Mouse (Mus musculus) CH12F3 (cell line): Measurements from ENCODE around the gene Papolb.

Experiments
- in situ Hi-C: fragments of 300-500 bp; cut with MboI; formaldehyde crosslinking; loops from 2 replicates; pipeline ENCODE4 v1.14.3; 2020; ENCODE audit warnings: low sequenced_read_pairs

Papolb gene

GRCm38 (mm10) chr5:142520360-142520759, 9.5 kb downstream of the Papolb start:
- in situ Hi-C loops: no loop called here

DNA sequence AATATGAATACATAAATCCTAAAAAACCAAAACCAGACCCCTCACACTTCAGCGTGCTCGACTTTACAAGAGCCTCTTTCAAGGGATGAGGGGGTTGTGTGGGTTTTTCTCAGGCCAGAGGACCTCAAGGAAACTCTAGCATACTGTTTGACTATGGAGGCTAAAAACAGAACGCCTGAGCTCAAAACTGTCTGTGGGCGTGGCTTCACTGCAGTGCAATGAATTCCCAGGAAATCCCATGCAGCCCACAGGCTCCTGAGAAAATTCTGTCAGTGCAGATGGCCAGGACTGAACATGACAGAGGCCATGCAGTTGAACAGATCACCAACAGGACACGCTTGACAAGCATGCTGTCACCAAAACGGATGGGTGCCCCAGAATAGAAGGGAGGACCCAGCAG, 10.9 kb downstream of the Papolb start:
- in situ Hi-C loops: no loop called here

GRCm38 (mm10) chr5:142512112-142512511, 17.8 kb downstream of the Papolb start:
- in situ Hi-C loops: no loop called here

GRCm38 (mm10) chr5:142510061-142510414, 19.8 kb downstream of the Papolb start:
- in situ Hi-C loops: no loop called here

DNA sequence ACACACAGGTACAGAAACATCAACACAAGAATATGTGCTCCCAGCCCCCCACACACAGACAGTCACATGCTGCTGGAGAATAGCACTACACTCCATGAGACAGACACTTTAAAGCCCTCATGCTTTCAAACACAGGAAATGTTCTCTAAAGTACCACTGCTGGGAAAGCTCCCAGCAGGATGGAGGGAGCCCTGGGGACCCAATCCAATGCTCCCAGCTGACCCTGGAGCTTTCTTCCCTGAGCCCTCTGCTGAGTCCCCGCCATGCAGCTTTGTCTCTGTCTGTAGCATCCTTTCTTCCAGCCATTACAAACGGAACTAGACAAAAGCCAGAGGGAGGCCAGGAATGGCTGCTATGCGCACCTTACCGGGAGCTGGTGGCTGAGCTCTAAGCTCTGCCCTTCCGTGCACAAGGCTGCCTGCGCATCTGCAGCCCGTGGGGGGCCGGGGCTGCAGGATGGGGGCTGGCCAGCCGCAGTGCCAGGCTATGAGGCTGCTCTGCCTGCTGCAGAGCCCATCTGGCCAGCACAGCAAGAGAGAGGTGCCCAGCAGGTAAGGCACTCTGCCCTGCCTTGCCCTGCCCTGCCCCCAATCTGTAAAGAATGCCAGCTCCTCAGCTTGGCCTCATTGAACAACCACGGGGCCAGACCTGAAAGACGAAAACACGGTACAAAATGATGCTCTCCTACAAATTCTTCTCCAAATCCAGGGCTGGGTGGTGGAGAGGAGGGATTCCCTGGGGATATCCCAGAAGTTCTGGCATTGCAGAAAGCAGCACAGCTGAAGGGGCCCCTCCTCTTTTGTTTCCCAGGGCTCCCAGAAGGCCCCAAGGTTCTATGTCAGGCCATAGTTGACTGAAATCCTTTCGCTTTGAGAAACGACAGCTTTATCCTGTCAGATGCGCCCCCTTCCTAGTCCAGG, 20.5 kb downstream of the Papolb start:
- in situ Hi-C loops: no loop called here

DNA sequence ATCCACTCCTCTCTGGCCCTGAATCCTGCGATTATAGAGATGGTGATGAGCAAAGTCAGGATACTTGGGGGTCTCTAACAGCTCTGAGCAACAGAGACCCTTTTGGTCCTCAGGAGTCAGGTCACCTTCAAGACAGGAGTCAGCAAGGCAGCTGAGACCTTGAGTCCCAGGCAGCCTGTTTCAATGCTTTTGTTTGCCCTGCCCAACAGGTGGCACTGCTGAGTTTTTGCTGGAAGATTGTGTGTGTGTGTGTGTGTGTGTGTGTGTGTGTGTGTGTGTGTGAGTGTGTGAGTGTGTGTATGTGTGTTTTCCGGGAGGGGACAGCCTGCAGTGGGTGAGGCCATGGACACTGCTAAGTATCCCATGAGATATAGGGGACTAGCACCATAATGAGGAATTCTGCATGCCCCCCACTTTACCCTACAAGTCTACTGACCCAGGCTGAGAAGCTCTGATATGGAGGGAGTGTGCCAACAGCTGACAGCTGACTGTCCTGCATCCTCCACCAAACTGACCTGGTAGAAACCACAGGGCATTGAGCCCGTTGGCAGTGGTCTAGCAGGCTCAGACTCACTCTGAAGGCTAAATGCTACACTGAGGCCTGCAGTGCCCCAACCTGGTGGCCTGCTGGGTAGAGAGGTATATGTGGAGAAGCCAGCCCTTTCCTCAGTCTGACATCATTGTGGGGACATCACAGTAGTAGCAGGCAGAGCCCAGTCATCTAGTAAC, 24.0 kb downstream of the Papolb start:
- in situ Hi-C loops: no loop called here

DNA sequence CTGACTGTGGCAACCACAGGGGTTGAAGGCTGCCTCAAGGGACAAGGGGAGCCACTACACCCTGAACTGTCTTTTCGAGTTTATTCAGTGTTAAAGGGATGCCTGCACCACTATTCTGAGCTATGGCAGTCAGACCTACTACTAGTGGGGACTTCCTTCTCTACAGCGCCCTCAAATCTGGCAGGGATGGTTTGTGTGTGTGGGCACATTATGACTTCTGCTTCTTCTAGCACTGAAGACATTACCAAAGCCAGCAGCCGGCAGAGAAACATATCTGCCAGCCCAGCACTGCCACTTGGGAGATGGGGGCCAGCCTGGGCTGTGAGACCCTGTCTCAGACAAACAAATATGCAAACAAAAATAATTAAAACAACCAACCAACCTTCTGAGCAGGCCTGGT, 25.7 kb downstream of the Papolb start:
- in situ Hi-C loops: no loop called here

- in situ Hi-C loops: no loop called here
Measured at GRCm38 (mm10) chr5:142502414-142502813, 27.5 kb downstream of the Papolb start.

- in situ Hi-C loops: no loop called here
Measured at GRCm38 (mm10) chr5:142500918-142501317, 29.0 kb downstream of the Papolb start.

GRCm38 (mm10) chr5:142498964-142499363, 30.9 kb downstream of the Papolb start:
- in situ Hi-C loops: no loop called here

GRCm38 (mm10) chr5:142495321-142496096, 34.4 kb downstream of the Papolb start:
- in situ Hi-C loops: no loop called here

DNA sequence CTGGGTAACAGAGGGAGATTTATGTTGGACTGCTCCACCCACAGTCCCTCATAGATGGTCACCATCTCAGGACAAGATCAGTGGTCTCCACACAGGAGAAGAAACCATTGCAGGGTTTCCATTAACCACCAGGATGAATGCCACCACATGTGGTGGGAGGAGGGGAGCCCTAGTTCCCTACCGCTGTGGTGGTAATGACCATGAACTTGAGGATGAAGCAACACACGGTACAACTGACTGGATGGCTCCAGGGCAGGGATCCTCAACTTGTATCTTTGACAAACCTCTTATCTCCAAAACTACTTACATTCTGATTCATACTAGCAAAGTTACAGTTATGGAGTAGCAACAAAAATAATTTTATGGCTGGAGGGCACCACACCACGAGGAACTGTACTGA, 36.6 kb downstream of the Papolb start:
- in situ Hi-C loops: no loop called here

DNA sequence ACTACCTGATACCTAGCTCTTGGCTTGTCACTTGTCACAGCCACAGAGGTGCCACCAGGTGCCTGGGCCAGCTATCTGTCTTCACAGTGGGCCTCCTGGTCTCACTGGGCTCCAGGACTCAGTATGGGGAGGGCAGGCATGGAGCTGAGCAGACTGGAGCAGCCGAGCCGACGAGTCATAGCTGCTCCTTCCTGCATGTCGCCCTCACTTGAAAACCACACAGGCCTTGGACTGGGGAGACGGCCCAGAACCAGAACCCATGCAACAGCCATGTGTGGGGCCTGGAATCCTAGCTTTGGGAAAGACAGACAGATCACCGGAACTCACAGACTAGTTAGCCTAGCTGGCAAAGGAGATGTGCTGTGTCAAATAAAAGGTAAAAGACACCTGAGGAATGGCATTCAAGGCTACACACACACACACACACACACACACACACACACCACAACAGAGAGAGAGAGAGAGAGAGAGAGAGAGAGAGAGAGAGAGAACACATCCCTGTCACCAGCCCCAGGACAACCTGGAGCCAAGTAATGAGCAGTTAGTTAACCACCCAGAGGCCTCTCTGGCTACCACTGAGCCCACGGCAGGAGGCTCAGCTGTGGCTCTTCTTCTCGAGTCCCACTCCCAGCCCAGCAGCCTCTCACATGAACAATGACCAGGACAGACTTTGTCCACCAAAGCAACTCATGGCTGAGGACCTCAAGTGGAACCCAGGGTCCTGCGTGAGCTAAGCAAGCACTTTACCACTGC, 39.7 kb downstream of the Papolb start:
- in situ Hi-C loops: no loop called here

GRCm38 (mm10) chr5:142486654-142487053, 43.2 kb downstream of the Papolb start:
- in situ Hi-C loops: no loop called here

DNA sequence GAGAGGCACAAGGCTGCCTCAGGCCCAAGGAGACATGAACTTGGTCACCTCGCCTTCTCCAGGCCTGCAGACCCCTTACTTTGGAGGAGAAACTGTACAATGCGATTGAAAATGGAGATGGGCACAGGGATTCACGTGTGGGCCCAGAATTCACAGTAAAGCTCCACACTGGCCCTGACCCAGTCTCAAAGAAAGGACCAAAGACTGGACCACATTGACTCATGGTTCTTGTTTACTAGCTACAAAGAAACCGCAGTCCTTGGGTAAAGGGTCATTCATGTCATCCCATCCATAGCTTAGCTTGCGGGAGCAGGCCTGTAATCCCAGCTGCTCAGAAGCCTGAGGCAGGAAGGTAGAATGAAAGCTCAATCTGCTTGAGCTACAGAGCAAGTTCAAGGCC, 46.3 kb downstream of the Papolb start:
- in situ Hi-C loops: no loop called here

- in situ Hi-C loops: no loop called here
Measured at GRCm38 (mm10) chr5:142482512-142482911, 47.4 kb downstream of the Papolb start.

- in situ Hi-C loops: no loop called here
Measured at GRCm38 (mm10) chr5:142478829-142479435, 50.9 kb downstream of the Papolb start.

DNA sequence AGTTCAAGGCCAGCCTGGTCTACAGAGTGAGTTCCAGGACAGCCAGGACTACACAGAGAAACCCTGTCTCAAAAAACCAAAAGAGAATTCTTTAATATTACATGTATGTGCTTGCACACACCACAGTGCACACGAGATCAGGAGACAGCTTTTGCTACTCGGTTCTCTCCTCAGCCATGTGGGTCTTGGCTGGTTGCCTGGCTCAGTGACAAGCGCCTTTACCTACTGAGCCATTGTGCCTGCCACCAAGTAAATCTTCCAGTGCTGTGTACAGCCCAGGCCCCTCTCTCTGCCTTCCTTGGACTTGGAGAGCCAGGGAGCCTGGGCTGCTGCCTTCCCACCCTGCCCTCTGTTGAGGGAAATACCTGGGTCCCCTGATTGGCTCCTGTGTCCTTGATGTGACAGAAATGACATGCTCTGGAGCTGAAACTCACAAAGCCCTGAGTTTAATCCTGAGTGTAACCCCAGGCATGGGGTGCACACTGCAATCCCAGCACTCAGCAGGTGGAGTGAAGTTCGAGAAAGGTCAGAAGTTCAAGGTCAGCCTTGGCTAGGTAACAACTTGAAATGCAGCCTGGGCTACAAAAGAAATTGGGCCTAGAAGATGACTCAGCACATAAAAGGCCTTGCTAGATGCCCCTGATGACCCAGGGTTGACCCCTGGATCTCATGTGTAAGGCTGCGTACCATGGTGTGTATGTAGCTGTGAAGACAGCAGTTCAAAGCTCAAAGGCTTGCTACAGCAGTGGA, 51.8 kb downstream of the Papolb start:
- in situ Hi-C loops: no loop called here

- in situ Hi-C loops: no loop called here
Measured at GRCm38 (mm10) chr5:142477346-142477745, 52.5 kb downstream of the Papolb start.
